Mouse (Mus musculus) heart, adult 9 months (tissue): ENCODE results near the gene S100a10.

Source experiments
- DNase-seq, 2 experiments: peaks; one replicate each; pipeline ENCODE4 v3.0.0; 2022; ENCODE audit warnings: low spot score in 2 of 2

S100a10 gene

DNA sequence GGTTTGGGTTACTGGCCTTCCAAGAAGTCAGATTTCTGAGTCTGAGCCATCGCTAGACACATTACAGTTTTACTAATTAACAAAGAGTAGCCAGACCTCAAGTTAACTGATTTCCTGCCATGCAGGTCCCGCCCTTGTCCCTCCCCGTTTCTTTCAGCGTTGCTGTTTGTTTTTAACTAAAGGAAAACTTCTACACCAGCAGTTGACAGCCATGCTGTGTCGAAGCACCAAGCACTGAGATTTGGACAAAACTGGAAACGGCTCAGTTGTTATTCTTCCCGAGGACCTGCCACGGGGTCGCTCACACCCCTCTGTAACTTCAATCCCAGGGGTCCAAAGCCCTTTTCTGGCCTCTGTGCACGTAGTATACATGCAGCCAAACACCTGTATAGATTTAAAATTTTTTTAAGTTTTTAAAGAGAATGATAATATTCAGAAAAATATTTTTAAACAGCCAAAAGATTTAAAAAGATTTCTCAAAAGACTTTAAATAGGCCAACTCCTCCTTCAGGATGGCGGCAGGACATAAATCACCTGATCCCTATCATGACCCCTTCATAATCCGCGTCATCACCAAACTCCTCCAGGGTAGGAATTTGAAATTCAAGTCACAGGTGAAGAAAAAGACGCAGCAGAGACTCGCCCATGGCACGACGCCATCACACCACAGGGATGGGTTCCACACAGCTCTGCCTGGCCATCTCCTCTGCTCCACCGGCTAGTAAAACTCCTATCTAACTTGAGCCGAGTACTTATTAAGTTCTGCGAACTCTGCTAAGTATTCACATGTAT, 6.9 kb upstream of the S100a10 start:
- DNase-seq: no peak

DNA sequence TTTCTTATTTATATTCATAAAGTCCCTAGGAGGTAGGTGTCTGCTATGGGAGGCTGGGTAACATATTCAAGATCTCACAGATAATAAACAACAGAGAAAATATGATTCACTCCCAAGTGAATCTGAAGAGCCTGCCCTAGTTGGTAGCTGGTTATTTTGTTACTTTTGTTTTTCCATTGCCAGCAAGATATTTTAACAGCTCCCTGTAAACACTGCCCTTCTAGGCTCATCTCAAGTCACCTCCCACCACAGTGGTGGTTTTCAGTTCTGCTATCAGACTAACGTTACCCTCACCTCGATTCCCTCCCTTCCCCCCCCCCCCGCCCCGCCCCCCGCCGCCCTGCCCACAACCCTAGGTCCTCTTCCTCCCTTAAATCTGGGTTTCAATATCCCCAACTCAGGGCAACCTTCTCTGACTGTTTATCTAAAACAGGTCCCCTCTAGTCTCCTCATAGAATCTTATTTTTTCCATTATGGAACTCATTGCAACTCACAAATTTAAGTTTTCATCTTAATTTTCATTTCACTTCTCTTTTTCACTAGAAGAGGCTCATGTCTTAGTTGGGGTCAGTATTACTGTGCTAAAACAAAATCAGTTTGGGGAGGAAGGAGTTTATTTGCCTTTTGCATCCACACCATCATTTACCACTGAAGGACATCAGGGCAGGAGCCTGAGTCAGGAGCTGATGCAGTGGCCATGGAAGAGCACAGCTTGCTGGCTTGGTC, 6.2 kb upstream of the S100a10 start:
- DNase-seq: no peak

DNA sequence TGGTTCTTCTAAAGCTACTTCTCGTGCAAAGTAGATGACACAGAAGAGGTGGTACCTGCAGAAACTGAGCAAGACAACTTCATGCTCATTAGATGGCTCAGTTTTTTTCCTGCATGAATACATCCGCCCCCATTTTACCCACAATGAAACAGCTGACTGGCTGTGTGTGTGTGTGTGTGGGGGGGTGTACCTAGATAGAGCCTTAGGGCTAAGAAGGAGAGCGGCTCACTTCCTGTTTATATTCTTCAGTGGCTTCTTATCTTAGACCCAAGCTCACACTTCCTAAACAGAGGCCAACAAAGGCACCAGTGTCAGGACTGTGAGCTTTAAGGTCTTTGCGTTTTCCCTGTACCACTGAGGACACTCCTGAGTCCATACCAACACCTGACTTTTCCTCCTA, 4.9 kb upstream of the S100a10 start:
- DNase-seq: no peak

DNA sequence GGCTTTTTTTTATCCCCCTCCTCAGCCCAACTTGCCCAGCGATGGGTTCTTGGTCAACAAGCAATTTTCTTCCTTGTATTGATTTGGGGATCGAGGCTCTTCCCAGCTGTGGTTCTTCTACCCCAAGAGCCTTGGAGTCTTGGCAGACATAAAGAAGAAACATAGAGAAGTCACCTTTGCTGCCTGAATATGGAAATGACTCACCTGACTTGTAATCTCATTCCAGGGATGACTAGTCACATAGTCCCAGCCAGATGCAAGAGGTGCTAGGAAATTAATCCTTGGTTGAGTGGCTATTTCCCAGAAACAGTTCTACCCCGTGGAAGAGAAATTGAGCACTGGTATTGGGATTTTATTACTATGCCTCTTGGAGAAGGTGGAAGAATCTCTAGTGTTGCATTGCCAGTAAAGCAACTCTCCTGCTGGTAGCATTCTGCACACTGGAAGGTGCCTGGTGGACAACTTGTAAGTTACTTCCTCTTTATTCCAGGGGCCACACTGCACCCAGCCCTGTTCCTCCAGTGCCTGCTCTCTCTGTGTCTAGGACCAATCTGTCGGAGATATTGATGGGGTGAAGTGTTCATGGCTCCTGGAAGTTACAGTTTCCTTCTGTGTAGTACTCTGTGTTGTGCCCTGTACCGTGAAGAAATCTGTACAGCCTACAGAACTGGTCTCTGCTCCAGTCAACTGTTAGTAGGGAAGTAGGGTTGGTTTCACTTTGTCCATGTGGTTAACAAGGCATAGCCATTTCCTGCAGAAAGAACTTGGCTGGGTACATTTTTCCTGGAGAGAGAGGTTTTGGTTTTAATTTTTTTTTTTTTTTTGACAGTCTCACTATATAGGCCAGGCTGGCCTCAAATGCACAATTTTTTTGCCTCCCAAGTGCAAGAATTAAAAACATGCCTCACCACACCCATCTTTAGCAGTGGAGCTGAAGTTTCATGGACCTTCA, 2.7 kb upstream of the S100a10 start:
- no peak for DNase-seq

DNA sequence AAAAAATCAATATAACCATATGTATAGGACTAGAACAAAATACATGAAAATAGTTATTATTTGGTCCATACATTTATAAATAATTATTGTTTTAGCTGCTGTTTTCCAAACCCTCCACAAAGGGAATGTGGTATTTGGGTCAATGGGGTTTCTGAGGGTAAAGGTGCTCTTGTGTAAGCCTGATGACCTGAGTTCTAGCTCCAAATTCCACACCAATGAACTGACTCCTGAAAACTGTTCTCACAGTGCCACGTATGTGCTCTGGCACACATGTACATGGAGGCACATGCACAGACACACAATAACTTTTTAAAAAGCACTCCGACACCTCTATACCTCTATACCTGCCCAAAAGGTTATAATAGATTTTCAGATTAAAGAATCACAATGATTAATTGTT, 1.6 kb upstream of the S100a10 start:
- DNase-seq: no peak

DNA sequence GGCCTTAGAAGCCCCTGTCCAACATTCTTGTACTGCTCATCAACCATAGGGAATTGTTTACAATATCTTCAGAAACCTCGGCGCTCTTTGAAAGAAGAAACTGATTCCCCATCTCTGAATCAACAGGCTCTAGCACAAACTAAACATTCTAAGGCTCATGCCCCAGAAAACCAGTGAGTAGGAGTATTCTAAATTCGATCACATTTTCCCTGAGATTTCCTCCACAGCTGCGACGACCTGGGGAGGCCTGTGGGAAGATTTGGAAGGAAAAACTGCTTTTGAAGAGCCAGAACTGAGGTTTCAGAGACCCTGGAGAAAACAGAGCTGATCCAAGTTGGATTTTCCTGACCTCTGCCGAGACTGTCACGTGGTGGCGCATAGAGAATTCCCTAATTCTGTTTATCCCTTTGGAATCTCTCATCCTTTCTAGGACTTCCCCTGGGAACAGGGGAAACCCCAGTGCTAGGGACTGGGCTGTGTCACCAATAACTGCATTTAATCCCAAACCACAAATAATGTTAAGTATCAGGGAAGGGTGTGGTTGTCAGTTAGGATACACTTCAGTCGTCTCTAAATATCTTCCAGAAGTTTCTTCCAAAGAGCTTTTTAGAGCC, 1.0 kb upstream of the S100a10 start:
- DNase-seq: peak; percentile 54 to 56

DNA sequence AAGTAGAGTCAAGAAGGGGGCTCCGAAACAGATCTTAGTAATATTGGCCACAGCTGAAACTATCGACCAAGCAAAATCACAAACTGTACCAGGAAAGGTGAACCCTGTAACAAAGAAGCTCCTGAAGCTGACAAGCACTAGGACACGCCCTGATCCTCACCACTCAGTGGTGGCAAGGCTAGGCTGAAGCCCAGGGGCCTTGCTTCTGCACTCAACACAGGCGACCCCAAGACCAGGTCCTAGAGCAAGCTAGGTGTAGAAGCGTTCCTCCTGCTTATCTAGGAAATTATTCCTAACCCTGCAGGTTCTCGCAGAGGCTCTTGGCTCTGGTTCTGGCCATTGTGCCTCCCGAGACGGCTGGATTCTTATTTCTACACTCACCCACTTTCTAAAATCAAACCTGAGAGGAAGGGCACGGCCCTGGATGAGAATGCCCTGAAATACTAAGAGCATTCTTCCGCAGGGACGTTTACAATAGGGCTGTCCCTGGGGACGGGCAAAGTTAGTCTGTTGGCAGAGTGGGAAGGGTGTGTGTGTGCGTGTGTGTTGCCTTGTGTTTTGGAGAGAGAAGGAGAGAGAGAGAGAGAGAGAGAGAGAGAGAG, 400 bp upstream of the S100a10 start:
- DNase-seq: peak in 1 of 2 experiments; percentile 40

DNA sequence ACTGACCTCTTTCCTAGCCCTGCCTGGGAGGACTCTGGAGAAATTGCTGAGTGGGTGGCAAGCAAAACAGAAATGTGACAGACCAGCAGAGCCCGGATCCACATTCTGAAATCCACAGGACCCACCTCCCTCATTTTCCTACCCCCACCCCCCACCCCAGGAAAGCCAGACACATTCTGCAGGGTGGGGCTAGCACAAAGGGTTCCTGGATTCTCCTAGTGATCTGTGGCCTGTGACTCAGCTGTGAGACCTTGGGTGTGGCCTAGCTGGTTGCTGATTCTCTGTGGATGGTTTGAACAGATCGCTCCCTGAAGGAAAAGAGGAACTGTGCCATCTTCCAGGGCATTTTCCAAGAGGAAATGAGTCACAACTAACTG, 986 bp downstream of the S100a10 start:
- DNase-seq: peak; percentile 79 to 82

DNA sequence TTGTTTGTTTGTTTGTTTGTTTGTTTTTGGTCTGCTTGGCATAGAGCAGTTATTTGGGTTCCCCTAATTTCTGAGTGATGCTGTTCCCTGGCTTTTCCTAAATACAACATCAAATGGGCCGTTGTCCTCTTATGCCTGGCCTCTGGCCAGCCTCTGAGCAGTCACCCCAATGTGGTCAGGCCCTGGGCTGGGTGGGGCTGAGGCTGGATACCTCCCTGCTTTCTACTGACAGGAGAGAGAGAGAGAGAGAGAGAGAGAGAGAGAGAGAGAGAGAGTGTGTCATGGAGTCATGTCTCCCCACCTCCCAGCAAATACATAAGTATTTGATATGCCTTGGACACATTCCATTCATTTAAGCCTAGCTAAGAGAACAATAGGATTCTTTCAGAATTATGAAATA, 1.7 kb downstream of the S100a10 start:
- DNase-seq: no peak

DNA sequence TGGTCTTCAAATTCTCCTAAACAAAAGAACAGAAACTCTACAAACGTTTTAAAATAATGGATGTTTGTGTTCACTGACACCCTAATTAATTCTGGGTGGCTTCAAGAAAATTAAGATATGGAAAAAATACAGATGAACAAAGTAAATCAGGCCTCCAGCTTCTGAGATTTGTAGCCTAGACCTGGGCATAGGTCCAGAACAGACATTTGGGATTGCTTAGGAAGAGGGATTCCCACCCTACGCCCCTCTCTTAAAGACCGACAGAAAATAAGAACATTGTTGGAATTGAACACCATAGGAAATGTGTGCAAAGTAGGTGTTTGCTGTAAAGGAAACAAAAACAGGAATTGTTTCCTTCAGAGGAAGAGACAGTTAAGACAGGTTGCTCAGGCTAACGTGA, 2.6 kb downstream of the S100a10 start:
- DNase-seq: no peak

DNA sequence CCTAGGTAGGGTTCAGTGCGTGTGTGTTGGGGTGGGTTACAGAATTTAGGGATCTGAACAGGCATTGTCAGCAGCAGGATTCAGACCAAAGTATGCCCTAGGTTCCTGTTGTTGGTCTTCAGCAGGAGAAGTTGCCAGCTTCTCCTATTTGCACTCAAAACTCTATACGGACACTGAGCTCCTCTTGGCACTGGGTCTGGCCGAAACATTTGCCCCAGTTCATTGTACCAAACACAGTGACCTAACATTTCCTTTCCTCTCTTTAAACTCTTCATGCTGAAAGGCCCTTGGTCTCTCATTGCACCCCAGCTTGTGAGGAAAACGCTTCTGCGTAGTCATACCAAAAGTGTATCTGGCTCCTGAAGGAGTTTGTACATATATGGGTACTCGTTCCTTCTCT, 5.1 kb downstream of the S100a10 start:
- no peak for DNase-seq

DNA sequence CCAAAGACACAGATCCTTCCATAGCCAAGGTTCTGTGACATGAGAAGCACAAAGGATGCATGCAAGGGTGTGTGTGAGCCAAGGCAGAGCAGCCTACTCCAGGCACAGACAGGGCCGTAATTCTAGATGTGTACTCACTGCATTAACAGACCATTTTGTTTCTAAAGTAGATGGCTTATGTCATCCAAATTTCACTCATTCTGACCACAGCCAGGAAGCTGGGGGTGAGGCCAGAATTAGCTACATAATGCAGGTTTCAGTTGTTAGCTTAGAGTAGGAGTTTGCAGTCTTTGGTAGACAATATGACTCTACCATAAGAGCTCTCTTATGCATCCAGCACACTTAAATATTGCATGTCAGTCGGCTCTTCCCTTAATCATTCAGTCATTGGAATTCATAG, 7.5 kb downstream of the S100a10 start:
- DNase-seq: no peak

DNA sequence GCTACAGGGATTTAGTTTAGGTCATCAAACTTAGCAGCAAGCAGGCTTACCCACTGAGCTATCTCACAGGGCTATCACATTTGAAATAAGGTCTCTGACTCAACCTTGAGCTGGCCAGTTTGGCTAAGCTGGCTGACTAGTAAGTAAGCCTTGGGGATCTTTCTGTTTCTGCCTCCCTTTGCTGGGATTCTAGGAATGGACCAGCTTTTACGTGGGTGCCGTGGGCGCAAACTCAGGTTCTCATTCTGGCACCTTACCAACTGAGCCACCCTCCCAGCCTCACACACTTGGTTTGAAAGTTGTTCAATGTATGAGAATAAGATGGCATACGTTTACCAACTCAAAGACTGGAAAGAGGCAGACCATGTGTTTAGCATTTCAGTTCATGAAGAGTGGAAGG, 8.3 kb downstream of the S100a10 start:
- no peak for DNase-seq

DNA sequence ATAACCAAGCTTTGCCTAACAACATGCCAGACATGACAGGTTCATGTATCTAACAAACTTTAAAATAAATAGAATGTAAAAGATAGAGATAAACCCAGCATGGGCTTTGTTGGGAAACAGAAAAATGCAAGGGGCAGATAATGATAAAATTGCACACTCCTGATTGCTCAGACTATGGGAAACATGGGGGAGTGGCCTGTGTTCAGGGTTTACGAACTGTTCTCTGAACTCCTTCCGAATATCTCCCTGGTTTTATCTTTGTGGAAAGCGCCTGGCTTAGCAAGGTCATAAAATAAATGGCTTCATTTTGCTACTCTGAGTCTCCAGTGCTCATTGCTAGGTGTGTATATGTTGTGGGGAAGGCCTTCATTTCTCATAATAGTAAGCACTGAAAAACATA, 12.0 kb downstream of the S100a10 start:
- DNase-seq: no peak

DNA sequence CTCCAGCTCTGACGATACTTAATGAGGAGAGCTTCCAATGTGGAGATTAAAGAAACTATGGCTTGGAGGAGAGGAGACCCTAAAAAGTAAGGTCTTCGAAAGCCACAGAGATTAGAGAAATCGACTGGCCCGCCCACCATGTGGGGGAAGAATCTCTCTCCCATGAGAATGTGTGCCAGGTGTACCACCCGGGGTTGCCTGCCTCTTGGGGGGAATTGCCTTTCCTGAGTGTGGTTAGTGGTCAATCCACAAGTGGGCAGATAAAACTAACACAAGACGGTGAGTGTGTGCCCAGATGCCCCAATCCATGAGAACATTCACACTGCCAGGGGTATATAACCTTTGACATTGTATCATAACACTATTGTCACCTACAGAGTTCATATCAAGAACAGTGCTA, 12.8 kb downstream of the S100a10 start:
- DNase-seq: no peak

DNA sequence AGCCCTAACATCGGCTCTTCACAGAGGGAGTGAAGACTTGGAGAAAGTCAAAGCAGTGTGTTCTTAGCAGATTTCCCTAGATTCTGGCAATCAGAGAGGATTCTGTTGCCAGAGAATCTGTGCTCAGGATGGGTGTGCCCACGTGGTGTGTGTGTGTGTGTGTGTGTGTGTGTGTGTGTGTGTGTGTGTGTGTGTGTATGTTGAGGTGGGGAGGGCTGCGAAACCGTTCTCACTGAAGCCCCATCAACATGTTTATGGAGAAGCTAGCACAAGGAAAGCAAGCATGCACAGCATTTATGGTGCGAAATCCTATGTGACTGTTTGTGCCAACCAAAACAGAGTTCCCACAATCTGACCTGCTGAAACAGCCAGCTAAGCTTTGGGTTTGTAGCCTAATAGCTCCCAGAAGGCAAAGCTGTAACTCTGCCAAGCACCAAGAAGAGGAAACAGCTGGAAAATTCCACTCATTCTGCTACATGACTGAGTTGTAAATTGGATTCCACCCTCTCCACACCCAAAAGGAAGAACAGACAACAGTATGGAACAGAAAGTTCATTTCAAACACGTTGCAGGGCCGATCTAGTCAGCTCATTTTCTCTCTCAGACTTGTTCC, 13.7 kb downstream of the S100a10 start:
- peak; percentile 93 to 96 for DNase-seq

DNA sequence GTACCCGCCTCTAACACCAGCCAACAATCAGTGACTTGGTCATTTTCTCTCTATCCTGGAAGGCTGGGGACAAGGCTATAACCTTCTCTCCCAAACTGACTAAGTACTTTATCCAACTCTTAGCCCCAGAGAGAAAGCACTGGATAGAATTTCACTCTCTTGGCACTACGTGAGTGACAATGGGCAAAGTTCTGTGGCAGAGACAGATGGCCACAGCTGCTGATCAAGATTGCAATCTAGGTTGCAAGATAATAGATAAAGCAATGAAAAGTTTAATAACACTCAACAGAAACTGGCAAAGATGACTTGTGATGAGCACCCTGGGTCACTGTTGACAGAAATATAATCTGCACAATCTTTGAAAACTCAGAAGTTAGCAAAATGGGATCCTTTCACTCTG, 14.2 kb downstream of the S100a10 start:
- DNase-seq: no peak

DNA sequence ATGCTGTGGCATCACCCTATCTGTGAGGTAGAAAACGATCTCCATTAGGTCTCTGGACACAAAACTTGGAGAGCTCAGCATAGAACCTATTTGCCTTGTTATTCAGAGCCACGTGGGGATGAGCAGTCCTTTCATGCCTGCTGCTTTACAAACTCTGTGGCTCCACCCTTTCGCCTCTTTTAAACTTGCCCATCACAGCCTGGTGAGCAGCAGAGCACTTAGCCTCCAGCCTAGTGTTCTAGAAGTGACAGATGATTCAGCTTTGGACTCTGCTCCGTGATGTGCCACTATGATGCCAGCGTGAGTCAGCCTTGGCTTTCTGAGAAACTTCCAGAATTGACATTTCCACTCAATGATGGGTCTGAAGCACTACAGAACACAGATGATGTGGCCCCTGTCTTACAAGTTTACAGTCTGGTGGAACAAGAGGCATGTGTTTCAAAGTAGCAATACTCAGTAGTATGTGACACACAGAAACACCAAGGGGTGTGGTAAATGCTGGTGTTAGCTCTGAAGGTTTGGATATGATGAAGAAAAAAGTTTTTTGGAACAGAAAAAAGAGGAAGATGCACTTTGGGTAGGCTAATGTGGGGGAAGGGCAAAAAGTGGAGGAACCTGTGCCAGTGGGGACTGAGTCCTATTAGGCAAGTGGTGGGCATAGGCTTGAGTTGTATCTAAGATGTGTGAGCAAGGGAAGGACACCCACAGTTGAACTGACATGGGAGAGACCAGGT, 17.3 kb downstream of the S100a10 start:
- no peak for DNase-seq

DNA sequence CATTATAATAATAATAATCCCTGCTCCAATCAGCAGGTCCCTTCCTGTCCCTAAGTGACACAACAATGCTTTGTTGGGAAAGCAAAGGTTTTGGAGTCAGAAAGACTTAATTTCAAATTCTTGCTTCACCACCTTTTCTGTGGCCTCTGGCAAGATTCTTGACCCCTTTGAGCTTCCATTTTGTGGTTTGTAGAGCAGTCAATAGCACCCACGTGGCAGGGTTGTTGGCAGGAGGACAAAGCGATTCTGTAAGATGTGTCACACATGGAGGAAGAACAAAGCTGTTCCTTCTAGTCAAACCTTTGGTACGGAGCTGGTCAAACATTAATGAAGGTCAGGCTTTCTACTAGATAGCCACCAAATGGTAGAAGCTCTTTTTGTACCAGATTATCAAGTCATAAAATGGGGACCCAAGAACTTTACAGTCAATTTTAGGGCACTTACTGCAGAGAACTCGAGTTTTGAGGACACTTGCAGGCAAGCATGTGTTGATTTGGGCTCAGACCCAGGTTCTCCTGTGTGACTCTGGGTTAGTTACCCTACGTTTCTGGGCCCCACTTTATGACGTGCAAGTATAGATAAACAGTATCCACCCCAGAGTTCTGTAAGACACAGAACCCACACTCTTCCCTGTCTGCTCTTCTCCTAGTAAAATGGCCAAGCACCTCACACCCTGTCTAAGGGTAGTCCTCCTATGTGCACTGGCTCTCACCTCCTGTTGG, 24.6 kb downstream of the S100a10 start:
- no peak for DNase-seq

DNA sequence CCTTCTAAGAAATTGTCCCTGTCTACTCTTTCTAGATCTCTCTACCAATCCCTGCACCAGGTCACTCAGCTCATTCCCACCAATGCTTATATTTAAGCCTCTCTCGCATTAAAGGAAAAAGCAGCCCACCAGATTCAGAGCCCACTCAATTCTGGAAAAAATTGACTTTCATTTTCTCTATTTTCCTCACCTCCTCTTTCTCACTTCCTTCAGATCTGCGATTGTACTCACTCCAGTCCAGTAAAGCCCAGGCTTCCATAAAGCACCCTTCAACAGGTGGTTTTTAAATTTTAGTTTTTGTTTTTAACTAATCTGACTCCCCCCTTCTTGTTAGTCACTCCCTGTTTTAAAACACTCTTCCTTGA, 25.1 kb downstream of the S100a10 start:
- DNase-seq: no peak
